Mouse (Mus musculus) E14TG2a.4 (cell line): ENCODE data around the gene Spa17.

Experiments used
- CTCF ChIP-seq: conservative IDR thresholded peaks from 2 replicates; pipeline ENCODE4 v1.5.1; 2014; ENCODE audit warnings: low read length
- NANOG ChIP-seq: IDR thresholded peaks from 2 replicates; pipeline ENCODE4 v1.6.1; 2014; ENCODE audit warnings: borderline replicate concordance, low read length, mixed read lengths
- POU5F1 ChIP-seq: IDR thresholded peaks from 2 replicates; pipeline ENCODE4 v1.6.1; 2014; ENCODE audit warnings: low read length, borderline replicate concordance

- TF ChIP-seq CTCF (no peak), NANOG (no peak), POU5F1 (no peak)
Measured at GRCm38 (mm10) chr9:37650639-37651038, 37.1 kb upstream of the Spa17 start.
